Mouse (Mus musculus): ENCODE data around the gene Dnajc9. TPM values are rescaled to one million over a fixed set of nuclear protein-coding genes. Genes with fewer than 3 reads are reported as not detected.

The Dnajc9 gene
- polyA plus RNA-seq, 1 experiment from 2014 or later = 74.2 TPM

GRCm38 (mm10) chr14:20347991-20348541, 40.6 kb downstream of the Dnajc9 start, which contains the start of the genes Ecd and Fam149b:
Gene Ecd, minus strand, starts transcription at chr14:20348121.
Gene Fam149b, plus strand, starts transcription at chr14:20348162.
- ATAC-seq (ENCODE audit: insufficient number of reproducible peaks, insufficient read depth, low FRiP score, low read depth) = peak; percentile 95
- peaks cover 40% of the 10 kb centered on the region for H3K36me3 ChIP-seq (ENCODE audit: control insufficient read depth, insufficient read depth, low read length)
- H3K9ac ChIP-seq (ENCODE audit: low read length) = peak within 1 kb of the TSS; percentile 87

GRCm38 (mm10) chr14:20347441-20347990, 41.2 kb downstream of the Dnajc9 start:
- no peaks in the 10 kb centered on the region for H3K27me3 ChIP-seq (ENCODE audit: control insufficient read depth, insufficient read depth, low read length)
- peak overlapping the region; percentile 87 to 92 for H3K27ac ChIP-seq (replicated peaks in 1 of 2; ENCODE audit: control insufficient read depth in 1 of 2, insufficient read depth in 1 of 2, low read depth in 2 of 2, low read length in 2 of 2)
- peaks cover 0 to 21% of the 10 kb centered on the region in 2 experiments; a peak in 2 of 4 replicates for H3K4me1 ChIP-seq (ENCODE audit: control insufficient read depth in 2 of 2, insufficient read depth in 2 of 2, low read length in 2 of 2)
- peak; percentile 14; the same call in 1 of the 2 replicates for ATAC-seq (ENCODE audit: insufficient number of reproducible peaks, insufficient read depth, low FRiP score, low read depth)
- H3K9me3 ChIP-seq (ENCODE audit: control insufficient read depth, low read length) = no peaks in the 10 kb centered on the region
- H3K4me2 ChIP-seq (ENCODE audit: low read length) = peak overlapping the region; percentile 85
- peaks cover 39% of the 10 kb centered on the region for H3K36me3 ChIP-seq (ENCODE audit: control insufficient read depth, insufficient read depth, low read length)
- peak overlapping the region; percentile 87 for H3K9ac ChIP-seq (ENCODE audit: low read length)
- peak overlapping the region; percentile 74 to 96 for H3K4me3 ChIP-seq (ENCODE audit: control insufficient read depth in 1 of 2, insufficient read depth in 1 of 2, low read depth in 1 of 2, low read length in 2 of 2)
- WGBS = 6% methylated on average over 15 of the region's 15 CpGs

More at GRCm38 (mm10) chr14:20347991-20348541, 40.6 kb downstream of the Dnajc9 start, which contains the start of the genes Ecd and Fam149b:
- peak within 1 kb of the TSS; percentile 74 to 96 for H3K4me3 ChIP-seq (ENCODE audit: control insufficient read depth in 1 of 2, insufficient read depth in 1 of 2, low read depth in 1 of 2, low read length in 2 of 2)
- peaks cover 0 to 21% of the 10 kb centered on the region in 2 experiments; a peak in 2 of 4 replicates for H3K4me1 ChIP-seq (ENCODE audit: control insufficient read depth in 2 of 2, insufficient read depth in 2 of 2, low read length in 2 of 2)
- no peaks in the 10 kb centered on the region for H3K9me3 ChIP-seq (ENCODE audit: control insufficient read depth, low read length)
- under 1% methylated on average over 38 of the region's 42 CpGs for WGBS
- no peaks in the 10 kb centered on the region for H3K27me3 ChIP-seq (ENCODE audit: control insufficient read depth, insufficient read depth, low read length)
- H3K4me2 ChIP-seq (ENCODE audit: low read length) = peak within 1 kb of the TSS; percentile 85
- peak within 1 kb of the TSS; percentile 87 to 92 for H3K27ac ChIP-seq (replicated peaks in 1 of 2; ENCODE audit: control insufficient read depth in 1 of 2, insufficient read depth in 1 of 2, low read depth in 2 of 2, low read length in 2 of 2)

DNA sequence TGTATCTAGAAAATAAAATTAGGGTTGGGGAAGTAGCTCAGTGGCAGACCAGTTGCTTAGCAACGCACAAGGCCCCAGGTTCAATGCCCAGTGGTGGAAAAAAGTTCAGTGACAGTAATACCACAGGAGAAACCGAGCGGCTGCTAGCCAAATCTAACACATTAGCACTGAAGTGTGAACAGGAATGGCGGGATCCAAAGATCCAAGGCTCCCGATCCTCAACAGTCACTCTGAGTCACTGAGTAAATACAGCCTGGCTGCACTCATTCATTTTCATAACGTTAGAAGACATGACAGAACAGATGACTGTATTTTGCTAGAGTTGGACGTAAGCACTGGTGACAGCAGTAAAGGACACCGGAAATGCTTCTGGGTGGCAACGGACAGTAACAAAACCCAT, 42.8 kb downstream of the Dnajc9 start:
- Histone ChIP-seq H3K27ac (replicated peaks in 1 of 2; ENCODE audit: control insufficient read depth in 1 of 2, insufficient read depth in 1 of 2, low read depth in 2 of 2, low read length in 2 of 2) (no peak overlapping the region), H3K27me3 (ENCODE audit: control insufficient read depth, insufficient read depth, low read length) (no peaks in the 10 kb centered on the region), H3K4me1 (ENCODE audit: control insufficient read depth in 2 of 2, insufficient read depth in 2 of 2, low read length in 2 of 2) (peaks cover 0 to 21% of the 10 kb centered on the region in 2 experiments; a peak in 2 of 4 replicates), H3K4me3 (ENCODE audit: control insufficient read depth in 1 of 2, insufficient read depth in 1 of 2, low read depth in 1 of 2, low read length in 2 of 2) (no peak overlapping the region), H3K9ac (ENCODE audit: low read length) (no peak overlapping the region), H3K36me3 (ENCODE audit: control insufficient read depth, insufficient read depth, low read length) (peaks cover 39% of the 10 kb centered on the region), H3K4me2 (ENCODE audit: low read length) (no peak overlapping the region), H3K9me3 (ENCODE audit: control insufficient read depth, low read length) (no peaks in the 10 kb centered on the region)
- ATAC-seq (ENCODE audit: insufficient number of reproducible peaks, insufficient read depth, low FRiP score, low read depth) = no peak
- WGBS = 91% methylated on average over 9 of the region's 9 CpGs

- H3K27ac ChIP-seq (replicated peaks in 1 of 2; ENCODE audit: control insufficient read depth in 1 of 2, insufficient read depth in 1 of 2, low read depth in 2 of 2, low read length in 2 of 2) = no peak overlapping the region
- H3K9ac ChIP-seq (ENCODE audit: low read length) = no peak overlapping the region
- no peak overlapping the region for H3K4me2 ChIP-seq (ENCODE audit: low read length)
- ATAC-seq (ENCODE audit: insufficient number of reproducible peaks, insufficient read depth, low FRiP score, low read depth) = no peak
- WGBS = 78% methylated on average over 7 of the region's 7 CpGs
- H3K4me3 ChIP-seq (ENCODE audit: control insufficient read depth in 1 of 2, insufficient read depth in 1 of 2, low read depth in 1 of 2, low read length in 2 of 2) = no peak overlapping the region
- peaks cover 56% of the 10 kb centered on the region for H3K36me3 ChIP-seq (ENCODE audit: control insufficient read depth, insufficient read depth, low read length)
- no peaks in the 10 kb centered on the region for H3K9me3 ChIP-seq (ENCODE audit: control insufficient read depth, low read length)
- no peaks in the 10 kb centered on the region for H3K4me1 ChIP-seq (ENCODE audit: control insufficient read depth in 2 of 2, insufficient read depth in 2 of 2, low read length in 2 of 2)
- no peaks in the 10 kb centered on the region for H3K27me3 ChIP-seq (ENCODE audit: control insufficient read depth, insufficient read depth, low read length)
These were observed 47.8 kb downstream of the Dnajc9 start for GRCm38 (mm10) chr14:20340866-20341265.

DNA sequence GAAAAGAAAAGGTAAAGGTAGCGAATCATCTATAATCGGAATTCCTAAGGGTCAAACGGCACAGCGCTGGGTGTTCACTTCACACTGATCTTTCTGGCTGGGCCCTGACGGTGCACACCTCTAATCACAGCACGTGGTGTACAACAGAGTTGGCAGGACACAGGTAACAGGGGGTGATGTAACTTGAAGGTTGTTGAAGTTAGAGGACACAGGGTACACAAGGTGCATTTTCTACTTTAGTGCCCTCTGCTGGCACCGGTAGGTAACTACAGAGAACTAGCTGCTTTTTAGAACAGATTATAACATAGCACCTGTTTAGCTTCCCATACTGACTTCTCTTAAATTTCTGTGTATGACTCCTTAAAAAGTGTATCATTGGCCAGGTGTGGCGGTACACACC, 48.6 kb downstream of the Dnajc9 start:
- no peak overlapping the region for H3K9ac ChIP-seq (ENCODE audit: low read length)
- no peak overlapping the region for H3K4me2 ChIP-seq (ENCODE audit: low read length)
- no peak overlapping the region for H3K27ac ChIP-seq (replicated peaks in 1 of 2; ENCODE audit: control insufficient read depth in 1 of 2, insufficient read depth in 1 of 2, low read depth in 2 of 2, low read length in 2 of 2)
- ATAC-seq (ENCODE audit: insufficient number of reproducible peaks, insufficient read depth, low FRiP score, low read depth) = no peak
- H3K9me3 ChIP-seq (ENCODE audit: control insufficient read depth, low read length) = no peaks in the 10 kb centered on the region
- 79% methylated on average over 8 of the region's 8 CpGs for WGBS
- peaks cover 58% of the 10 kb centered on the region for H3K36me3 ChIP-seq (ENCODE audit: control insufficient read depth, insufficient read depth, low read length)
- H3K4me3 ChIP-seq (ENCODE audit: control insufficient read depth in 1 of 2, insufficient read depth in 1 of 2, low read depth in 1 of 2, low read length in 2 of 2) = no peak overlapping the region
- H3K27me3 ChIP-seq (ENCODE audit: control insufficient read depth, insufficient read depth, low read length) = no peaks in the 10 kb centered on the region
- no peaks in the 10 kb centered on the region for H3K4me1 ChIP-seq (ENCODE audit: control insufficient read depth in 2 of 2, insufficient read depth in 2 of 2, low read length in 2 of 2)

DNA sequence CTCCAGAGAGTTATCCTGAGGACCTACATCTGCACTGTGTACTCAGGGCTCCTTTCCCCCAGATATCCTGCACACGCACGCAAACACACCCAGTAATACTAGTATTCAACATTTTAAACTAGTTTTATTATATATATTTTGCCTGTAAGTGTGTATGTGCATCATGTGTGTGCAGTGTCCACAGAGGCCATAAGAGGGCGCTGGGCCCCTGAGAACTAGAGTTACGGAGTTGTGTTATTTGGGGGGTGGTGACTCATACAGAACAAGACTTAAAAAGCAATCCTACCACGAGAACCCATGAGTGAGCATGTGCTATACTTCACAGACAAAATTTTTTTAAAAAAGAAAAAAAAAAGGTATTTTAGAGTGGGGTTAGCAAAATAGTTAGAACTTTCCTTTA, 49.3 kb downstream of the Dnajc9 start:
- Histone ChIP-seq H3K9me3 (ENCODE audit: control insufficient read depth, low read length) (no peaks in the 10 kb centered on the region), H3K4me2 (ENCODE audit: low read length) (no peak overlapping the region), H3K4me3 (ENCODE audit: control insufficient read depth in 1 of 2, insufficient read depth in 1 of 2, low read depth in 1 of 2, low read length in 2 of 2) (no peak overlapping the region), H3K27ac (replicated peaks in 1 of 2; ENCODE audit: control insufficient read depth in 1 of 2, insufficient read depth in 1 of 2, low read depth in 2 of 2, low read length in 2 of 2) (no peak overlapping the region), H3K36me3 (ENCODE audit: control insufficient read depth, insufficient read depth, low read length) (peaks cover 61% of the 10 kb centered on the region), H3K9ac (ENCODE audit: low read length) (no peak overlapping the region), H3K27me3 (ENCODE audit: control insufficient read depth, insufficient read depth, low read length) (no peaks in the 10 kb centered on the region), H3K4me1 (ENCODE audit: control insufficient read depth in 2 of 2, insufficient read depth in 2 of 2, low read length in 2 of 2) (no peaks in the 10 kb centered on the region)
- ATAC-seq (ENCODE audit: insufficient number of reproducible peaks, insufficient read depth, low FRiP score, low read depth) = no peak
- 90% methylated on average over 5 of the region's 5 CpGs for WGBS

All from heart, embryonic 14.5 days (tissue).